Mouse (Mus musculus) megakaryocyte, embryonic 14.5 days (primary cell): ENCODE measurements around the gene Gm8108. TPM values are rescaled to one million over a fixed set of nuclear protein-coding genes. Genes with fewer than 3 reads are reported as not detected.
"Not testable (repeated sequence)": the region's sequence is repeated elsewhere in the genome, so short reads cannot be mapped to it uniquely, and the experiment has no call there.

Experiments
- H3K27me3 ChIP-seq: replicated peaks from 2 replicates; pipeline ENCODE3; 2012; ENCODE audit warnings: inconsistent platforms
- H3K36me3 ChIP-seq: replicated peaks from 2 replicates; pipeline ENCODE3; 2012; ENCODE audit warnings: low read length, inconsistent platforms, mixed read lengths
- H3K4me1 ChIP-seq: 2 replicates; pipeline ENCODE4 v1.6.1; 2012; ENCODE audit warnings: inconsistent platforms
- H3K4me3 ChIP-seq: replicated peaks from 2 replicates; pipeline ENCODE3; 2012; ENCODE audit warnings: moderate library complexity, mild to moderate bottlenecking, inconsistent platforms
- H3K9me3 ChIP-seq: 2 replicates; pipeline ENCODE4 v1.6.1; 2012; ENCODE audit warnings: inconsistent platforms
- polyA plus RNA-seq: library from polyadenylated mRNA; stranded (reverse); fragments of >175 nt; gene quantifications from 2 replicates; pipeline ENCODE4 v1.2.3, GENCODE M21; 2012; ENCODE audit warnings: low replicate concordance; ENCODE audit not compliant: insufficient read depth

Gene Gm8108
- polyA plus RNA-seq, result not detected in 2 replicates

DNA sequence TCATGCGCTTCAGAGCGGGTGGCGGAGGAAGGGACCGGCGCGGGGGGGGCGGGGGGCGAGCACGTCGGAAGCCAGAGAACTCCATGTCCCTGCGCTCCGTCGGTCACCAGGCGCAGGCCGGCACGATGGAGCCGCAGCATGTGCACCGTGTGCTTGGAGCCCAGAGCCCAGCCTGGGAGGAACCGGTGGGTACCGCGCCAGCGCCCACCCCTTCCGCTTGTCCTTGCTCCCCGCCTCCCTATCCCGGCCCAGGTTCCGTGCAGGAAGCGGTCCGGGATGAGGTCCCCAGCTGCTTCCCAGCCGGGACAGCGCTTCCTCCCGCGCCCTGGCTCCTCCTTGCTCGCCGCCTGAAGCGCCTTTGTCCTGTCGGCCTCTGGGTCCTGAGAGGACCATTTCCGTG lies at the start of gene Gm8108:
Gene Gm8108, plus strand, starts transcription at position 101 of the 400 bp plus-strand sequence.
- not testable (repeated sequence) for H3K27me3 ChIP-seq, H3K4me1 ChIP-seq, H3K4me3 ChIP-seq, H3K9me3 ChIP-seq, H3K36me3 ChIP-seq

DNA sequence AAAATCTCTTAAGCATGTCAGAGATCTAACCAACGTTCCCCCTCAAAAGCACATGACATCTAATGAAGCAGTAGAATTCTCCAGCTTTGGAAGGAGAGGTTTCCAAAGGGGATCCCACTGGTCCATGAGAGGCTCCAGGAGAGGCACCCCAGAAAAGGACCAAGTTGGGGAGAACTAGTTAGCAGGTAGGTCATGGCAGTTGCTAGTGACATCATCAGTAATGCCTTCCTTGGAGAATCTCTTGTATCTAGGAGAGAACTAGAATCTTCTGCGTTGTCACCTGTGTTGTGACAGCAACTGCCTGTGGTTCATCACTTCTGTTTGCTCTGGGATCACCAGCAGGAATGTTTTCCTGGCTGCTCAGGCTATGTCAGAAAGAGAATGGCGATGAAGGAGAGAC lies 26.5 kb upstream of the Gm8108 start, which contains the start of gene Gm3115:
Gene Gm3115, plus strand, starts transcription at position 301 of the 400 bp plus-strand sequence.
- not testable (repeated sequence) for H3K9me3 ChIP-seq, H3K4me3 ChIP-seq, H3K36me3 ChIP-seq, H3K27me3 ChIP-seq, H3K4me1 ChIP-seq

DNA sequence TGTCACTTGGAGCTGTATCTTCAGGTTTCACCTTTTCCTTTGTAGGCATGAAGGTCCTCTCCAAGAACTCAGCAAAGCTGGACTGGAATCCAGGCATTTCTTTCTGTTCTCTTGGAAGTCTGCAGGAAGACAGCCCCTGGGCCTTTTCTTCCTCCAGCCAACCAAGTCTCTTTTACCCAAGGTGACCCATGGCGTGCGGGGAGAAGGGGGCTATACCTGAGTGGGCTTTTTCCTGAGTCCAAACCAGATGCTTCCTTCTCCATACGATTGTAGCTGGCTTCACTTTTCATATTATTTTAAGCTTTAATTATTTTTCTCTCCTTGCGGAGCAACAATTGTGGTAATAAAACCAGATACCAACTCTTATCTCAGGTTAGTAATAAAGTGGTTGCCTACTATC lies 31.3 kb downstream of the Gm8108 start:
- H3K4me3 ChIP-seq, H3K36me3 ChIP-seq, H3K9me3 ChIP-seq, H3K27me3 ChIP-seq, H3K4me1 ChIP-seq: not testable (repeated sequence)

DNA sequence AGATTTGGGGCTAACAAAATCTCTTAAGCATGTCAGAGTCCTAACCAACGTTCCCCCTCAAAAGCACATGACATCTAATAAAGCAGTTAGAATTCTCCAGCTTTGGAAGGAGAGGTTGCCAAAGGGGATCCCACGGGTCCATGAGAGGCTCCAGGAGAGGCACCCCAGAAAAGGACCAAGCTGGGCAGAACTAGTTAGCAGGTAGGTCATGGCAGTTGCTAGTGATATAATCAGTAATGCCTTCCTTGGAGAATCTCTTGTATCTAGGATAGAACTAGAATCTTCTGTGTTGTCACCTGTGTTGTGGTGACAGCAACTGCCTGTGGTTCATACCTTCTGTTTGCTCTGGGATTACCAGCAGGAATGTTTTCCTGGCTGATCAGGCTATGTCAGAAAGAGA lies 54.4 kb downstream of the Gm8108 start, which contains the start of gene Gm3127:
Gene Gm3127, plus strand, starts transcription at position 301 of the 400 bp plus-strand sequence.
- not testable (repeated sequence) for H3K4me3 ChIP-seq, H3K27me3 ChIP-seq, H3K4me1 ChIP-seq, H3K9me3 ChIP-seq, H3K36me3 ChIP-seq

DNA sequence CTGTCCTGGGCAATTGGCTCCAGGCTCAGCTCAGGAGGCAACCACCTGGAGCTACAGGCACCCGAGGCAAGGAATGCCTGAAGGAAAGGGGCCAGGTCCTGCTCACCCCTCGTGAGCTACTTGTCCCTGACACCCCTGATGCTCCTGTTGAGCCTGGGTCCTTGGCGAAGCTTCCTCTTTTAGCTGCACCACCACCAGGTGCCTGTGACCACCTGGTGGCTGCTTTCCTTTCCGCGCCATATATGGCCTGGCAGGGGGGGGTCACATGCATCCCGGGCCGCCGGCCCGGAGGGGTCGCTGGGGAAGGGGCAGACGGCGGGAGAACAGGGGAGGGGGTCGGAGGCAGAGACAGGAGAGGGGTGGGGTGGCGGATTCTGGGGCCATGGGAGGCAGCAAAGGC lies 71.7 kb downstream of the Gm8108 start:
- not testable (repeated sequence) for H3K27me3 ChIP-seq

More for the DNA sequence above, 71.7 kb downstream of the Gm8108 start:
- H3K4me3 ChIP-seq, H3K4me1 ChIP-seq, H3K36me3 ChIP-seq, H3K9me3 ChIP-seq: not testable (repeated sequence)

Other genes starting within 250 kb of the Gm8108 start
- gene Gm2916, start 226.4 kb upstream of the Gm8108 start, polyA plus RNA-seq, result not detected in 2 replicates
- gene Gm3029, start 178.8 kb upstream of the Gm8108 start, polyA plus RNA-seq, result not detected in 2 replicates
- gene Gm3095, start 147.0 kb upstream of the Gm8108 start, polyA plus RNA-seq, result not detected in 2 replicates
- not detected in 2 replicates for gene Gm3099, start 112.1 kb upstream of the Gm8108 start, polyA plus RNA-seq
- gene Gm5796, start 86.6 kb upstream of the Gm8108 start, polyA plus RNA-seq, result not detected in 2 replicates
- not detected in 2 replicates for gene Gm3115, start 26.4 kb upstream of the Gm8108 start, polyA plus RNA-seq
- gene Gm3127, start 54.5 kb downstream of the Gm8108 start, polyA plus RNA-seq, result not detected in 2 replicates
- not detected in 2 replicates for gene Gm2974, start 72.0 kb downstream of the Gm8108 start, polyA plus RNA-seq
- gene Gm3138, start 139.1 kb downstream of the Gm8108 start, polyA plus RNA-seq, result not detected in 2 replicates
- gene Gm3149, start 206.8 kb downstream of the Gm8108 start, polyA plus RNA-seq, result not detected in 2 replicates
- gene 2610042L04Rik, start 224.2 kb downstream of the Gm8108 start, polyA plus RNA-seq, result not detected in 2 replicates